Mouse (Mus musculus) testis, adult 2 months (tissue): ENCODE results near the gene Xrcc1.

ENCODE experiments used
- CTCF ChIP-seq: fragments of 200-500 bp; IDR thresholded peaks from 2 replicates; pipeline ENCODE4 v1.5.1; 2012; ENCODE audit warnings: low read depth, mild to moderate bottlenecking, inconsistent platforms, low read length, moderate library complexity; ENCODE audit not compliant: control insufficient read depth, insufficient read depth, insufficient replicate concordance
- POLR2A ChIP-seq: fragments of 200-500 bp; IDR thresholded peaks from 2 replicates; pipeline ENCODE4 v1.6.1; 2012; ENCODE audit warnings: low read depth, mild to moderate bottlenecking, inconsistent platforms, low read length, moderate library complexity; ENCODE audit not compliant: control insufficient read depth

- TF ChIP-seq CTCF = no peak
- no peak for TF ChIP-seq POLR2A
Measured at GRCm38 (mm10) chr7:24533031-24533571, 13.0 kb upstream of the Xrcc1 start.
